Mouse (Mus musculus): ENCODE measurements around the gene Plk5. TPM values are rescaled to one million over a fixed set of nuclear protein-coding genes. Genes with fewer than 3 reads are reported as not detected.

The Plk5 gene
- polyA plus RNA-seq, 1 experiment from 2014 or later, result 0.08 TPM

DNA sequence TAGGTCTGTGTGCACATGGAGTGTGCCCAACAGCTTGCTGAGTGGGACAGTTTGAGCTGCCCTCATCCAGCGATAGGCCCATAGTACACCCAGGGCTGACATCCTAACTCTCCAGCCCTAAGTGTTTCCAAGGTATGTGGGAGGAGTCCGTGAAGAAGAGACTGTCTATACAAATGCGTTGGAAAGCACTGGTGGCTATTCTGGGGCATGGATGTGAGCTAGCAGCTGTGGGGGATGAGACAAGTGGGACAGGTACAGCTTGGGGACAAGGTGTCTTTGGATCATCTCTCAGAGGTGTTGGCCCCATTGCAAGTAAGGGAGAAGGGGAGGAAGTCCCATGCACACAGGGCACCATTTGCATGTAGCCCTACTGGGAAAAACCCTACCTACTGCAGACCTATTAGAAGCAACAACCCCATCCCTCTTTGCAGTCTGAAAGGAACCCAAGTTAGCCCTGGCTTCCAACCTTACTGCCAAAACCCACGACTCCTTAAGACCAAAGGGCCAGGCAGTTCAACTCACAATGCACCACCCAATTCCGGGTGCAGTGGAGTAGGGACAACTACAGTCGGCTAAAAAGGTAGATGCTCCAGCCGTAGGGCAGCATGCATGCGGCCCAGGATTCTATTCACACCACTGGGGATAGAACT lies 41.4 kb downstream of the Plk5 start:
- Histone ChIP-seq H3K9ac (replicated peaks) (peak overlapping the region; percentile 71), H3K4me1 (ENCODE audit: insufficient read depth) (peaks cover 33% of the 10 kb centered on the region), H3K9me3 (ENCODE audit: low read length) (no peaks in the 10 kb centered on the region), H3K4me3 (ENCODE audit: low read depth, low read length) (peak overlapping the region; percentile 73), H3K27ac (ENCODE audit: low read depth) (no peak overlapping the region), H3K27me3 (ENCODE audit: insufficient read depth, low read length) (no peaks in the 10 kb centered on the region), H3K36me3 (replicated peaks; ENCODE audit: insufficient read depth, low read length) (peaks cover 40% of the 10 kb centered on the region), H3K4me2 (ENCODE audit: low read depth, low read length) (peak overlapping the region; percentile 95)
- DNase-seq, result no peak
- WGBS (ENCODE audit: insufficient replicate concordance), result 45% methylated on average over 8 of the region's 8 CpGs
- ATAC-seq, result no peak
- TF ChIP-seq EP300 (IDR thresholded peaks at IDR 0.05; ENCODE audit: low read depth) (no peak), CTCF (IDR thresholded peaks at IDR 0.05; ENCODE audit: low read depth) (no peak)

DNA sequence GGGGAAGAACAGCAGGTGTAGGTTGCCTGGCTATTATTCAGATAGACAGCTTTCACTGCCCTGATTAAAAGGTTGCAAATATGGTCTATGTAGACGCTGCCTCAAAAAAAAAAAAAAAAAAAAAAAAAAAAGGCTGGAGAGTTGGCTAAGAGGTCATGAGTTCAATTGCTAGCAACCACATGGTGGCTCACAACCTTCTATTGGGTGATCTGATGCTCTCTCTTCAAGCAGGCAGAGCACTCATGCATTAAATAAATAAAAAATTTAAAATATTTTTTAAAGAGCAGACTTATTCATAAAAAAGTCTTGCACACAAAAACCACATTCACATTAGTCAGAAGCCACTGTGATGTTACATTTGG lies 41.9 kb downstream of the Plk5 start:
- H3K4me1 ChIP-seq (ENCODE audit: insufficient read depth), result peaks cover 33% of the 10 kb centered on the region
- peaks cover 40% of the 10 kb centered on the region for H3K36me3 ChIP-seq (replicated peaks; ENCODE audit: insufficient read depth, low read length)

DNA sequence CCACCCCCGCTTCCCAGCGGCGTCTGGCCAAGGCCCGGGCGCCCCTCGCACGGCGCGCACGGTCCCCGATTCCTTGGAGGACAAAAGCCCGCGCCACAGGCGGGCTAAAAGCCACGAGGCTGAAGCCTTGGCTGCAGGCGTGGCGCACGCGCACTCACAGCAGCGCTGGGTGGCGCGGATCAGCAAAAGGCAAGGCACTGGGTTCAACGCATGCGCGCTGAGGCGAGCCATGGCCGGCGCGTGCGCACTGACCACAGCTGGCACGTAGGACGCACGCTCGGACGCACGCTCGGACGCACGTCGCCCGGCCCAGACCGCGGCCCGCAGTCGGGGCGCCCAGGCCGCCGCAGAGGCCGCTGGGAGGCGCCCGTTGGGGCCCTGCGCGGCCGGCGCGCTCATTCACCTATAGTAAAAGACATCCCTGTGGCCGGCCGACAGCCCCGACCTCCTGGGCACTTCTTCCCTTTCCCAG lies 42.5 kb downstream of the Plk5 start:
- no peaks in the 10 kb centered on the region for H3K27me3 ChIP-seq (ENCODE audit: insufficient read depth, low read length)
- peak overlapping the region; percentile 97 for H3K27ac ChIP-seq (ENCODE audit: low read depth)
- H3K36me3 ChIP-seq (replicated peaks; ENCODE audit: insufficient read depth, low read length), result peaks cover 40% of the 10 kb centered on the region
- TF ChIP-seq EP300 (IDR thresholded peaks at IDR 0.05; ENCODE audit: low read depth) (no peak), CTCF (IDR thresholded peaks at IDR 0.05; ENCODE audit: low read depth) (peak; percentile 15; the same call in 1 of the 2 replicates)
- H3K4me1 ChIP-seq (ENCODE audit: insufficient read depth), result peaks cover 33% of the 10 kb centered on the region
- DNase-seq (peak; percentile 99), ATAC-seq (peak; percentile 83)
- H3K4me3 ChIP-seq (ENCODE audit: low read depth, low read length), result peak overlapping the region; percentile 73
- no peaks in the 10 kb centered on the region for H3K9me3 ChIP-seq (ENCODE audit: low read length)
- H3K4me2 ChIP-seq (ENCODE audit: low read depth, low read length), result peak overlapping the region; percentile 95
- under 1% methylated on average over 36 of the region's 59 CpGs for WGBS (ENCODE audit: insufficient replicate concordance)
- peak overlapping the region; percentile 81 for H3K9ac ChIP-seq (replicated peaks)

More for the DNA sequence above, 41.9 kb downstream of the Plk5 start:
- DNase-seq, result no peak
- H3K9ac ChIP-seq (replicated peaks), result peak overlapping the region; percentile 71
- H3K27me3 ChIP-seq (ENCODE audit: insufficient read depth, low read length), result no peaks in the 10 kb centered on the region
- H3K4me2 ChIP-seq (ENCODE audit: low read depth, low read length), result peak overlapping the region; percentile 95
- no peak for ATAC-seq
- H3K27ac ChIP-seq (ENCODE audit: low read depth), result peak overlapping the region; percentile 97
- no peaks in the 10 kb centered on the region for H3K9me3 ChIP-seq (ENCODE audit: low read length)
- TF ChIP-seq CTCF (IDR thresholded peaks at IDR 0.05; ENCODE audit: low read depth) (no peak), EP300 (IDR thresholded peaks at IDR 0.05; ENCODE audit: low read depth) (no peak)
- H3K4me3 ChIP-seq (ENCODE audit: low read depth, low read length), result peak overlapping the region; percentile 73
- WGBS (ENCODE audit: insufficient replicate concordance), result 0% methylated on average over 1 of the region's 1 CpGs

DNA sequence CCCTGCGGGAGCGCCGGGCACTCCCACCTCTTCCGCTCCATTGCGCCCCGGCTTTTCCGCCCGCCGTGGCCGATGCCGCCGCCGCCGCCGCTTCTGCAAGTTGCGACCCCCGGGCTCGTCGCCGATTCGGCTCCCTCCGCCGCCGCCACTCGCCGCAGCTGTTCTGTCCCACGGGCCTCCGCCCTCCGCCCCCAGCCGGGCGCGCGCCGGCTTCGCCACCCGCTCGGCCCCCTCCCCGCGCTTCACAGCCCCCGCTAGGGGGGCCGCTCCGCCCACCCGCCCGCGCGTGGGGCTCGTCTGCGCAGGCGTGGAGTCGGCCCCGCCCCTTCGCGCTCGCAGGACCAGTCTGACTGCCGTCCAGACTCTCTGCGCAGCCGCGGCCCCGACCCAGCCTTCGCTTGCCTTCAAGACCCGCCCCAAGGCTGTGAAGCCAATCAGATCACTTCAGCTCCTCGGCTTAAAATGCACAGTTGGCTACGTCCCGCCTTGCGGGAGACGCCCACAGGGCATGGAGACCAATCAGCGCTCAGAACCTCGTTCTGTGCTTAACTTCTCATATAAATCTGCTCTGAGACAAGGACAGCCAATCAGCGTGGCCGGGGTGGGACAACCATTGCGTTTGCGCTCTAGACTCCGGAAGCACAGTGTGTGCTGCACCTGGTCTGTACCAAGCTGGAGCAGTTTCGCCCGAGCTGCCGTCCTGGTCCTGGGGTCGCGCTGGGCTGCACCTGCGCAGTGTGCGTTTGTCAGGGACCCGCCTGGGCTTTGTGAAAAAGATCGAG lies 43.1 kb downstream of the Plk5 start, which contains the start of gene Mbd3:
Gene Mbd3 (minus strand): TSS at position 360 of the 782 bp plus-strand sequence.
- TF ChIP-seq CTCF (IDR thresholded peaks at IDR 0.05; ENCODE audit: low read depth) (no peak), EP300 (IDR thresholded peaks at IDR 0.05; ENCODE audit: low read depth) (no peak)
- peak; percentile 99 for DNase-seq
- Histone ChIP-seq H3K27me3 (ENCODE audit: insufficient read depth, low read length) (no peaks in the 10 kb centered on the region), H3K4me2 (ENCODE audit: low read depth, low read length) (peak within 1 kb of the TSS; percentile 95), H3K36me3 (replicated peaks; ENCODE audit: insufficient read depth, low read length) (peaks cover 36% of the 10 kb centered on the region), H3K4me1 (ENCODE audit: insufficient read depth) (peaks cover 33% of the 10 kb centered on the region), H3K27ac (ENCODE audit: low read depth) (peak within 1 kb of the TSS; percentile 97), H3K4me3 (ENCODE audit: low read depth, low read length) (peak within 1 kb of the TSS; percentile 73), H3K9ac (replicated peaks) (peak within 1 kb of the TSS; percentile 81), H3K9me3 (ENCODE audit: low read length) (no peaks in the 10 kb centered on the region)
- peak; percentile 91 for ATAC-seq
- under 1% methylated on average over 49 of the region's 82 CpGs for WGBS (ENCODE audit: insufficient replicate concordance)

DNA sequence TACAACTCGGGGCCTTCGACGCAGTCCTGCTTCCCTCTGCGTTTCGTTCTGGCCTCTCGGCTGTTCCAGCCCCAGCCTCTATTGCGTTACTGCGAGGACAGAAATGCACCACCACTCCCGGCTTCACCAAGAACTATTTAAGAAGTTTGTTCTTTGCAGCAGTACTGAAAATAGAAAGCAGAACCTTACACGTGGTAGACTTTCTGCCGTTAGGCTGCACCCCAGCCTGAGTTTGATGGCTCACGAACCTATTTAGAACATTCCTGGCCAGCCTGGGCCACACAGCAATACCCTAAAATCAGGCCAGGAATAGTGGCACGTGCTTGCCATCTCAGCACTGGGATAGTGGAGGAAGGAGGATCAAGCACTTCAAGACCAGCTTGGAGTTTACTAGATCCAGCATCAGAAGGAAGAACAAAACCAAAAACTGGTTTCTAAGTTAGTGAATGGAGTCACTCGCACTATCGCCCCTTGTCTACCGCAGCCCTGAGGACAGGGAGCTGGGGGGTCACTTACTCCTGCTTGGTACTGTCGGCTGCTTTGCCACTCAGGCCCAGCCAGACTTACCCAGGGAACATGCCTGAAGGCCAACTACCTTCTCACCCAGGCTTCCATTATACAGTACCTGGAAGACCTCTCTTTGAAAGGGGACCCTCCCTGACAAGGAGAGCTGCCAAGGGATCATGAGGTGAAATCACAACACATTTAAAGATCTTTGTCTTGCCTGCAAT lies 43.9 kb downstream of the Plk5 start:
- DNase-seq (no peak), ATAC-seq (peak; percentile 0; the same call in 1 of the 2 replicates)
- H3K4me3 ChIP-seq (ENCODE audit: low read depth, low read length), result peak overlapping the region; percentile 73
- no peaks in the 10 kb centered on the region for H3K9me3 ChIP-seq (ENCODE audit: low read length)
- H3K36me3 ChIP-seq (replicated peaks; ENCODE audit: insufficient read depth, low read length), result peaks cover 29% of the 10 kb centered on the region
- peaks cover 36% of the 10 kb centered on the region for H3K4me1 ChIP-seq (ENCODE audit: insufficient read depth)
- H3K27ac ChIP-seq (ENCODE audit: low read depth), result peak overlapping the region; percentile 82
- H3K4me2 ChIP-seq (ENCODE audit: low read depth, low read length), result peak overlapping the region; percentile 86
- no peaks in the 10 kb centered on the region for H3K27me3 ChIP-seq (ENCODE audit: insufficient read depth, low read length)
- 14% methylated on average over 17 of the region's 17 CpGs for WGBS (ENCODE audit: insufficient replicate concordance)
- peak overlapping the region; percentile 55 for H3K9ac ChIP-seq (replicated peaks)
- TF ChIP-seq EP300 (IDR thresholded peaks at IDR 0.05; ENCODE audit: low read depth) (no peak), CTCF (IDR thresholded peaks at IDR 0.05; ENCODE audit: low read depth) (no peak)
